ENCODE assay signal across 14 mouse cellular contexts in the genomic region with DNA sequence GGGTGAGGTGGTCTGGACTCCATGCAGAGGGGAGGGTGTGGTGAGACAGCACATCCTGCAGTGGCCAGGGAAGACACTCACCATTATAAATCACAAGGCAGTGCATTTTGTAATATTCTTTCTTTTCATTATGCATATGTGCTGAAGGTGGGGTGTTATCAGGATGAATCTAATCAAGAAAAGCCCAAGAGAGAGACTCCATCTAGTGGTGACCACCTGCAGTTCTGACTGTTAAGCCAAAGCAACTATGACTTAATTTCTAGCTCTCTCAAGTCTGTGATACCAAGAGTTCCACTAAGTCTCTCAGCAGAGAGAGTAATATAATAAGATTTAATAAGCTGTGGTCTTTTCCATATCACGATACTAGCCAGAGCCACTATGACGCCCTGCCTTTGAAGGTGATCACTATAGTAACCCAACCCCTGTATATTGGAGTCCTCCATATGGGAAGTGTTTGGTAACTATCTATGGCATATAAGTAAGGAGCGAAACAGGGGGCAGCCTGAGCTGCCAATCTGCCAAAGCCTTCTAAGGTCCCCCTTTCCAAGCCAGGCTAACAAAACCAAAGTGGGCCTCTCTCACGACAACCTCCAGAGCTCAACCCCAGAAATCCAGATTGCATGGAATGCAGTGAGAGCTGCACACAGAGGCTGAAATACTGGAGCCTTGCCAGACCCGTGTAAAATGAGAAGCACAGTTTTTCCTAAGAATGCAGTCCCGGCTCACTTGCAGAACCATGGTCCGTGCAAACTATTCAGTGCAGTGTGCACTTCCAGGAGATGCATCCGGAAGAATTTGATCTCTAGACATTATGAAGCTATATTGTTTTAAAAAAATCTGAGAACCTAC.
A peak's percentile ranks its signal among the peaks of the same experiment; 100 is the strongest.
DNase-seq lines count a peak whose midpoint lies in the region; ATAC-seq lines count a peak whose summit lies in the region.
"Had no signal": no experiment of that assay in that cellular context is flagged by ENCODE, and none has a peak within 500 bp of the region (broad histone marks: within the 10 kb centered on the region; RNA-seq: fewer than 3 reads in every experiment).

No protein-coding gene starts in this region.

- H3K27me3 ChIP-seq in kidney, embryonic 16.5 days (ENCODE audit: insufficient read depth, low read length) = no peaks in the 10 kb centered on the region
- no peaks in the 10 kb centered on the region for H3K27me3 ChIP-seq in midbrain, embryonic 14.5 days (ENCODE audit: control insufficient read depth, insufficient read depth, low read length)
- H3K27me3 ChIP-seq in midbrain, embryonic 15.5 days (replicated peaks) = no peaks in the 10 kb centered on the region

- H3K9ac ChIP-seq in kidney, embryonic 16.5 days (replicated peaks; ENCODE audit: low read length) = no peak overlapping the region
- no peak overlapping the region for H3K9ac ChIP-seq in midbrain, embryonic 14.5 days (replicated peaks; ENCODE audit: low read length)
- H3K9ac ChIP-seq in midbrain, embryonic 15.5 days = no peak overlapping the region
- H3K9ac ChIP-seq: liver, postnatal 0 days had no signal

- ATAC-seq in kidney, embryonic 16.5 days (ENCODE audit: low FRiP score, low TSS enrichment) = 0 out of 2 replicates have a peak, but pooled peaks have one; percentile 51
- ATAC-seq in midbrain, embryonic 14.5 days (ENCODE audit: low FRiP score, low TSS enrichment) = no peak
- ATAC-seq in midbrain, embryonic 15.5 days (replicated peaks) = no peak
- ATAC-seq: liver, postnatal 0 days had no signal

- DNase-seq in embryo, embryonic 11 days = peak; percentile 25
- DNase-seq in embryo, embryonic 9.5 days (ENCODE audit: extremely low spot score) = no peak
- no peak for DNase-seq in kidney, adult 8-10 months
- DNase-seq in midbrain, embryonic 14.5 days = peak; percentile 48
- peak; percentile 45 for DNase-seq in mesoderm, embryonic 11.5 days (ENCODE audit: low read depth, low spot score)
- DNase-seq in gastrocnemius, postnatal 36 days = no peak
- DNase-seq: adrenal gland, adult 8-10 months; cerebellum, adult 11 months; gastrocnemius, postnatal 14 days; heart, postnatal 36 days; layer of hippocampus, postnatal 36 days; liver, postnatal 0 days had no signal

- H3K27ac ChIP-seq in kidney, embryonic 16.5 days (ENCODE audit: low read length) = no peak overlapping the region
- no peak overlapping the region for H3K27ac ChIP-seq in midbrain, embryonic 14.5 days (replicated peaks; ENCODE audit: low read depth, low read length)
- H3K27ac ChIP-seq in midbrain, embryonic 15.5 days = no peak overlapping the region

- no peak overlapping the region for H3K4me2 ChIP-seq in kidney, embryonic 16.5 days (replicated peaks; ENCODE audit: low read depth, low read length)
- no peak overlapping the region for H3K4me2 ChIP-seq in midbrain, embryonic 14.5 days (ENCODE audit: low read length)
- no peak overlapping the region for H3K4me2 ChIP-seq in midbrain, embryonic 15.5 days

- no peaks in the 10 kb centered on the region for H3K36me3 ChIP-seq in kidney, embryonic 16.5 days (ENCODE audit: insufficient read depth, low read length)
- H3K36me3 ChIP-seq in midbrain, embryonic 14.5 days (ENCODE audit: control insufficient read depth, insufficient read depth, low read length) = no peaks in the 10 kb centered on the region
- no peaks in the 10 kb centered on the region for H3K36me3 ChIP-seq in midbrain, embryonic 15.5 days (replicated peaks)

- H3K4me3 ChIP-seq in kidney, embryonic 16.5 days (ENCODE audit: low read length) = no peak overlapping the region
- H3K4me3 ChIP-seq in midbrain, embryonic 14.5 days (replicated peaks; ENCODE audit: low read depth, low read length) = no peak overlapping the region
- no peak overlapping the region for H3K4me3 ChIP-seq in midbrain, embryonic 15.5 days

- H3K4me1 ChIP-seq in kidney, embryonic 16.5 days (ENCODE audit: insufficient read depth, low read length) = peaks cover 3% of the 10 kb centered on the region; the same call in 1 of the 2 replicates
- no peaks in the 10 kb centered on the region for H3K4me1 ChIP-seq in midbrain, embryonic 14.5 days (ENCODE audit: control insufficient read depth, insufficient read depth, low read length)
- no peaks in the 10 kb centered on the region for H3K4me1 ChIP-seq in midbrain, embryonic 15.5 days

- H3K9me3 ChIP-seq in kidney, embryonic 16.5 days (ENCODE audit: low read length) = no peaks in the 10 kb centered on the region
- H3K9me3 ChIP-seq in midbrain, embryonic 14.5 days (ENCODE audit: control insufficient read depth, low read length) = no peaks in the 10 kb centered on the region
- H3K9me3 ChIP-seq in midbrain, embryonic 15.5 days = no peaks in the 10 kb centered on the region

- 32% methylated on average over 8 of the region's 8 CpGs for WGBS in kidney, embryonic 16.5 days
- WGBS in midbrain, embryonic 14.5 days = 56% methylated on average over 8 of the region's 8 CpGs
- 53% methylated on average over 8 of the region's 8 CpGs for WGBS in midbrain, embryonic 15.5 days

- intact Hi-C loops in gastrocnemius, postnatal 36 days (cut with DNase I) = no loop called here

Comparison
In these comparisons a context has a peak if more than half of its experiments do, and no peak if none do; other contexts are left out.
1. DNase-seq: peak in embryo, embryonic 11 days (single experiment), midbrain, embryonic 14.5 days (single experiment) and mesoderm, embryonic 11.5 days (single experiment); none in embryo, embryonic 9.5 days (single experiment), kidney, adult 8-10 months (0 of 2) and gastrocnemius, postnatal 36 days (0 of 2).